Mouse (Mus musculus): ENCODE results near the gene Cenpc1.

The Cenpc1 gene

DNA sequence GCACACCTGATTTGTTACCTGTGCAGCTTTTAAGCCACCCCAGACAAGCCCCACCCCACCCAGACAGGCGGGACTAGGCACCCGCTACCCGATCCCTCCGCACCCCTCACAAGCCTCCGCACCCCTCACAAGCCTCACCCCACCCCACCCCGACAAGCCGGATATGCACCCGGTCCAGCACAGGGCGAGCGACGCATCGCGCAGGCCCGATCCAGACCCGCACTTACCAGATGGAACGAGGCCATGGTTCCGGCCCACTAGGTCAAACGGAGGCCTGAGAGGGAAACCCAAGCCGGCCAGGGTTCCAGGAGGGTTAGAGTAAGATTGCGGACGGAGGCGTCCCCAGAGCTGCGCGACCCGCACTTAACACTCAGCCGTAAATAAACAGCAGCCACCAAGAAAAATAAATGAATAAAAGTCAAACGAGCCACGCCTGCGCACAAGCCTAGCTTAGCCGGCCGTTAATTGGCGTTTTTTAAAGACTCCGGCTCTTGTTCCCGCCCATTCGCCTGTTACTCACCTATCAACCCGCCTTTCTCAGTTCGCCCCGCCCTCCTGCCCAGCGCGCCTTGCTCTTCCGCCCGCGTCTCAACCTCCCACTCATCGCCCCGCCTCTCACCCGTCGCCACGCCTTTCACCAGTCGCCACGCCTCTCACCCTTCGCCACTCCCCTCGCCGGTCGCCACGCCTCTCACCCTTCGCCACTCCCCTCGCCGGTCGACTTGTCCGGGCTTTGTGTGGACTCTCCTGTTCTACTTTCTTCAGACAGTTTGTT is at the start of gene Cenpc1:
Gene Cenpc1, minus strand, starts transcription at position 483 of the 775 bp plus-strand sequence.
- DNase-seq (ENCODE audit: low spot score) = peak; percentile 67

DNA sequence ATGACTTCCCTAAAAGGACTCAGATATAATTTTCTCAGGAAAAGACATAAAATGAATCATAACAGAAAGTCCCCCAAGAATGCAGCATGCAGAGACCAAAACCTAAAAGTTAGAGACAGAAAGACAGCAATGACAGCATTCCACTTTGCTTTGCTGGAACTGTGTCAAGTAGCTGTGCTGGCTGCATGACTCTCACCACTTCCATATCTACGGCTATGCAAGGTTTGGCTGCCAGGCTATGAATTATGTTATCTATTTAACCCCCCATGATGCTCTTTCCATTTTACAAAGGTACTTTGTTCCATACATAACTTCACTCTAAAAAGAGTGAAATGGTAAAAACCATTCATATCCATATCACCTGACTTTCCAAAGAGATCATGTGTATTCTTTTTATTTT is 48.6 kb upstream of the Cenpc1 start:
- DNase-seq (ENCODE audit: low spot score) = no peak

DNA sequence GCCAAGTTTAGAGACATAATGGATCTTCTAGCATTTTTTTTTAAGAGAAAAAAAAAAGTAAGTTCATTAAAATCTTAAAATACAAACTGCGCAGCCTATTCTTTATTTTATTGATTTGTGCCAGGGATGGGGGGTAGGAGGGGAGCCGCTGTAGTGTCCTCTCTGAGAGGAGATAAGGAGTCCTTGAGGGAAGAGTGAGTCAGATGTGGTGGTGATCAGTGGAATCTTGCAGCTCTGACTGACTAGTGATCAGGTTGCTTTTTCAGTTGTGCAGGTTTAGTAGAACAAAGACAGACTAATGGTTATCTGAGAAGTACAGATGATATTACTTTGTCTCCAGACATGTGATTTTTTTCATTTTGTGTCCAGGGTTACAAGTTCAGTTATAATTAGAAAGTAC is 47.7 kb upstream of the Cenpc1 start:
- no peak for DNase-seq (ENCODE audit: low spot score)

DNA sequence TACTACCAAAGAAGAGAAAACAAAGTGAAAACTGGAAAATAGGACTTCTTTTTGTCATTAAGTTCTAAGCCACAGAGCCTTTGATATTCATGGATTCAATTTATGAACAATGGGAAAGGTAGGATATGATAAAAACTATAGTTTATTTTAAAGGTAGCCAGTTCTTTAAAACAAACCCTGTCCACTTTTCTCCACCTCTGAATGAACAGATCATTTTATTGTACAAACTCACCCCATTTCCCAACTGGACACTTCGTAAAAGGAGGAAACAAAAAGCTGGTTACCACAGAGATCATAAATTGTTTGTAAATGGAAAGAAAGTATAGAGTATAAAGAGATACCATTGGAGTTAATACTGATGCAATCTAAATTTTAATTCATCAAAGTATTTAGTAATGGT is 45.7 kb upstream of the Cenpc1 start:
- DNase-seq (ENCODE audit: low spot score) = no peak

DNA sequence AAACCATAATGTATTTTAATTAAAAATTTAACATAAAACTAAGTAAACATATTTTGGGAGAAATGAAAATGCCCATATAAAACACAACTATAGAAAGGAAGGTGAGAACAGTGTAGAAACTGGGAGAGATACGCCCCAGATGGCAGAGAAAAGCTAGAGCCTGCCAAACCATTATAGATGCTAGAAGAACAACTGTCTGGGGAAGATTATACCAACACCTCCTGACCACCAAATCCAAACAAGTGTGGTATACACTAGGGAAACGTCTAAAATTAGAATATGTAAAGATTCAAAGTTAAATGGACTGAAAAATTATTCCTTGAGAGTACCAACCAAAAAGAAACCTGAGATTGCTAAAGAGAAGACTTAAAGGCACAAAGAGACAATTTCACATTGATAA is 41.2 kb upstream of the Cenpc1 start:
- DNase-seq (ENCODE audit: low spot score) = no peak

DNA sequence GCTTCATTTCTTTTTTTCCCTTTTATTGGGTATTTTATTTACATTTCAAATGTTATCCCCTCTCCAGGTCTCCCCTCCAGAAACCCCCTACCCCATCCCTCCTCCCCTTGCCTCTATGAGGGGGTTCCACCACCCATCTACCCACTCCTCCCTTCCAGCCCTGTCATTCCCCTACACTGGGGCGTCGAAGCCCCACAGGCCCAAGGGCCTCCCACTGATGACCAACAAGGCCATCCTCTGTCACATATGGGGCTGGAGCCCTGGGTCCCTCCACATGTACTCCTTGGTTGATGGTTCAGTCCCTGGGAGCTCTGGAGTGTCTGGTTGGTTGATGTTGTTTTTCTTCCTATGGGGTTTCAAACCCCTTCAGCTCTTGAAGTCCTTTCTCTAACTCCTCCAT is 36.8 kb upstream of the Cenpc1 start:
- DNase-seq (ENCODE audit: low spot score) = no peak

DNA sequence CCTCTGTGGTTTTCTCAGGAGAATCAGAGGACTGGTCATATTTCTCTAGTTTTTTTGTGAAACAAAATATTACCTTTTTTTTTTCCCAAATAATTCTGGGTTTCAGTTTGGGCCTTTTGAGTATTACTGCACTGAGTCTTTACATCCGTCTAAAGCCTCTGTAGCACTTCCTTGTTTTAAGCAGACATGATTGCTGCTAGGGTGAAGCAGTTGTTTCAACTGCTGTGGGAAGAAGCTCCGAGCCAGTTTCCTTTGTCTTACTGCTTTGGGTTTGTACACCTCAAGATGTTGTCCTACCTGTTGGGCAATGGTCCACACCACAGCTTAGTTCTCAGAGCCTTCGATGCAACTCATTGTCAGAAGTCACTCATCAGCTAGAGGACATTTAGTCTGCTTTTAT is 35.2 kb upstream of the Cenpc1 start:
- DNase-seq (ENCODE audit: low spot score) = no peak

DNA sequence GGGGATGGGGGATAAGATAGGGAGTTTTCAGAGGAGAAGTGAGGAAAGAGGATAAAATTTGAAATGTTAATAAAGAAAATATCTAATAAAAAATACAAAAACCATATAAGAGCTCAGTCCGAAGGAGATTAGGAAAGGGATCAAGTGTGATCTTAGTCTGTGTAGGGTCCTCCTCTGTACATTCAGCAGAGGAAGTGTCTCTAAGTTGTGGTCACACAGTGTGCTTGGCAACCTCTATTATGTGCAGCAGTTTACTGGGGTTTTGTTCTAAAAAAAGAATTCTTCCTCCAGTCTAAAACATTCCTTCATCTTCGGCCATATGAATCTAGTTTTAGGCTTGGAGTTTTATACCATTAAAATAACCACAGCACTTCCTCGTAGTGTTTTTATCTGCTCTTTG is 33.6 kb upstream of the Cenpc1 start:
- no peak for DNase-seq (ENCODE audit: low spot score)

DNA sequence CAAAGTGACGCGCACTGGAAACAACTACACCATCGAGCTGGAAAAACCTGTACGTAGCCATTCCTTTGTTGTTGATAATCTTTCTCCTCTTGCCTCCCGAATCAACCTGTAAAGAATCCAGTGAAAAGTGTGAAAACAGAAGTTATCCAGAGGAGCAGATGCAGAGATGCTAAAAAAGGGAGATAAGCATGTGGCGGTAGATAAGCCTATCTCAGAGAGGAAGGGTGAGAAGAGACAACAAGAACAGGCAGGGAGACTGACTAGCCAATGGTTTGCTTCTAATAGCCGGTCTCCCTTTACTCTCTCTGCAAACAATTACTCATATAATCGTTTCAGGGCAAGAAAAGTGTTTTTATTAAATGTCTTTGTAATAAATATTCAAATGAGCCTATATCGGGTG is 29.4 kb upstream of the Cenpc1 start:
- DNase-seq (ENCODE audit: low spot score) = no peak

DNA sequence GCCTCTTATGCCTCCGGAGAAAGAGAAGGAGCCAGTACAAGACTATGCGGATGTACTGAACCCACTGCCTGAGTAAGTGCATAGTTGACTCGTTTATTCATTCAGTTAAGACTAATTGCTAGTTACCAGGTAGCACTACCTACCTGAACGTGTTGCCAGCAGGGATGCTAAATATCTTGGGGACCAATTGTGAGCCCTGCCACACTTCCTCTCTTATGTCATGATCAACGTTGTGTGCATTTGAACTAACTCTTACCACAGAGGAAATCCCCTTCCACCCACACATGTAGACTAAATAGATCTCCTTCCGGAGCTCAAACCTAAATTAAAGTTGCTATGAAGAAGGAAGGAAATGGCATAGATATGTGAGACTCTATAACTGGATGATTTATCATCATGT is 21.4 kb upstream of the Cenpc1 start:
- no peak for DNase-seq (ENCODE audit: low spot score)

DNA sequence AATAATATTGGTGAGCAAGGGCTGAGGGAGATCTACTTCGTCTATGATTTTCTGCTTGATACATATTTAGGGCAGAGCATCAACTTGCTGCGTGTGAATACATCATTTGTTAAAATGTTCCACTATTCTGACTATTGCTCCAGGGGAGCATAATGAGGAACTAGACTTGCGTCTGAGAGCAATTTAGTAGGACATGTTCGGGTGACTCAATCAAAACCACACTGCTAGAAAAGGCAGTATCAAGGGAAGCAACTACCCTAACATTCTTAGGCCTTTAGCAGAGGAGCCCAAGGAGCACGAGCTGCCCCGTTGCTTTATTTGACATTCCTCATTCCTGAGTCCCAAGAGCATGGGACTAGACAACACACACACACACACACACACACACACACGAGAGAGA is 19.6 kb upstream of the Cenpc1 start:
- DNase-seq (ENCODE audit: low spot score) = no peak

DNA sequence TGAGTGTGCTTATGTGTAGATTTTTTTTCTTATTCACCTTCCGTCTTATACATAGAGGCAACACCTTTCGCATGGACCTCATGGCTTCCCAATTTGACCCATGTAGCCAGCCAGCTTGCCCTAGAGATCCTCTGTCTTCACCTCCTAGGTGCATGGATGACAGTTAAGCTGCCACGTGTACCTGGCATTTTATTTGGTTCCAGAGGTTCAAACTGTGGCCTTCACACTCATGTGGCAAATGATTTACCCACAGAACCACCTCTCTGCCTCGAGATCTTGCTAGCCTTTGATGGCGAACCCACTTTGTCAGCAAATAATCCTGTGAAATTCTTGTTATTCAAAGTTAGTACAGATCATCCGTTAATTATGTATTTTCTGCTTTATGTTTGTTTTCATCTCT is 18.6 kb upstream of the Cenpc1 start:
- no peak for DNase-seq (ENCODE audit: low spot score)

DNA sequence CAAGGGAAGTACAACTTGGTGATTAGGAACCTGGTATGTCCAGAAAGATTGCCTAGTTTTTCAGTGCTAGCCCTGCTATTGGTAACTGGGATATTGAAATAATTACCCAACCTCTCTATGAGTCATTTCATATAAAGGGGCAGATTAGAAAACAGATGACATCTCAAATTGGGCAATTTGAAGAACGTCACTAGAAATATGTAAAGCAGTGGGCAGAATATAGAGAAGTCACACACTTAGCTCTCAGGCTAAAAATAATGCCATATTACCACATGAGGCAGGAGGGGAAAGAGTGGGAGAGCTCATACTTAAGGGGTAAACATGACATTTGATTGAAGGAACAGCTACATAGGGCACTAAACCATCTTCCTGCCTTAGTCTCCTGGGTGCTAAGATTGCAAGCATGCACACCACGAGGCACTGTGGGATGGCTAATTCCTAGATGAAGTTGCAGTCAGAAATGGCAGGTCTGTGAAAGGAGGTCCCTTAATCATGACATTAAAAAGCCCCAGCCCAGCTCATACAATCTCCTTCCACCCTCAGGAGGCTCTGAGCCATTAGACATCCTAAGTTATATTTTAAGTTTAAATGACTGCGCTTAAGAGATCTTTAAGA is 13.4 kb upstream of the Cenpc1 start:
- DNase-seq (ENCODE audit: low spot score) = no peak

DNA sequence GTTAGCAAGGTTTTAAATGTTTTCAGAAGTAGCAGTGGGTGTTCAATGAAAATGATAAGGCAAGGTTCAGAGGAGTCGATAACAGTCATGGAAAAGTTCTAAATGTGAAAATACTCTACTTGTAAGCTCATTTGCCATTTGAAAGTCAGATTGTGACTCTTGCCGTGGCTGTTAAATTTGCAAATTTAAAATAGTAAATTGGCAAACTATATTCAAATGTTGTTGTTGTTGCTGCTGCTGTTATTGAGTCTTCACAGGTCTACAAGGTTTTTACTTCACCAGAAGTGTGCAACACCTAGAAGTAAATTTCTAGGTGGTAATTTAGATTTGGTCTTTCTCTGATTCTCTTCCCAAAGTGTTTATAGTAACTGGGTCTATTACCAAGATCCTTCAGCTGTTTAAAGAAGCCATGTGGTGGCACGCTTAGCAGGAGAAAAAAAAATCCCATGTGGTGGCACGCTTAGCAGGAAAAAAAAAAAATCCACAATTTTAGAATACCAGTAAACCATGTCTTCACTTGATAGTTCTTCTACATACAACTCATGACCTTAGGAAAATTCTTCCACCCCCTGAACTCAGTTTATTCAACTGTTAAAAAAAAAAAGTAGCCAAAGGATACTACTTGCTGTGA is 7.5 kb upstream of the Cenpc1 start:
- no peak for DNase-seq (ENCODE audit: low spot score)

DNA sequence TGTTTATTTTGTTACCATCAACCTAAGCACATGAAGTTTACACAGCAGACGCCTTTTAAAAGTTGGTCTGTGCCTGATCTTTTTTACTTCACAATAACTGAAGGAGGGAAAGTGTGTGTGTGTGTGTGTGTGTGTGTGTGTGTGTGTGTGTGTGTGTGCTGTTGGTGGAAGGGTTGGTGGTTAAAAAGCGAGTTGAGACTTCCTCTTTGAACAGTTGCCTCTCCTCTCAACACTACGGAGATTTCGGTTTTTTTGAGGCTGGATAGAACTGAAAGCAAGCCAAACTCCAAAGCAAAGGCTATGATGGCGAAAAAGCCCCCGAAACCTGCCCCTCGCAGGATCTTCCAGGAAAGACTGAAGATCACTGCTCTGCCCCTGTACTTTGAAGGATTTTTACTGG is 6.2 kb upstream of the Cenpc1 start, which contains the start of gene Stap1:
Gene Stap1, plus strand, starts transcription at position 209 of the 400 bp plus-strand sequence.
- no peak for DNase-seq (ENCODE audit: low spot score)

DNA sequence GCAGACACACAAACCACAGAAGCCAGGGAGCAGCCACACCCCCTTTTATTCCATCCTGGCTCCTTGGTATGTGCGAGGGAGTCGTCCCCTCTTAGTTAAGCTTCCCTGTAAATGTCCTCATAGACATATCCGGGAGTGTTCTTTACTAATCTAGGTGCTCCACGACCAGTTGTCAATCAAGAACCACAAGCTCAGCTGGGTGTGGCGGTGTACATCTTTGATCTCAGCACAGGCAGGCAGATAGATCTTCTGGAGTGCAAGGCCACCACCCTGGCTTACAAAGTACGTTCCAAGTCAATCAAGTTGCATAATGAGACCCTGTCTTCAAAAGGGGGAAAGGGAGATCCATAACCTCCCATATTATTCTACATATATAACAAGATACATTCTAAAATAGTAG is 3.7 kb upstream of the Cenpc1 start:
- no peak for DNase-seq (ENCODE audit: low spot score)

DNA sequence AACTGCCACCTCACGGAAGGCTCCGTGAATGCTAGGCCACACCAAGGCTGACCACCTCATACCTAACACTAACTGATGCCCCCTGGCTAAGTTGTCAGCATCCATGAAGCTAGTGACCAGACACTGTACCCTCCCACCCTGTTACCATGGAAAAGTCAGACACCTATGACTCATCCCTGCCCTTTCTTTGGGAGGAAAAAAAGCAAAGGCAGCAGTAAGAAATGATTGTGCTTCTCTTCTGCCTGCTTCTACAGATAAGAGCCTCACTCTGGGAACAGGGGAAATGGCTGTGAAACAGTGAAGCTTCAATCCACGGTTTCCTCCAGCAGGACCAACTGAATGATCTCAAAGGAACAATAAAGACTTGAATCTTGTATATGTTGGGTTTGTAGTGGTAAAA is 3.1 kb upstream of the Cenpc1 start:
- DNase-seq (ENCODE audit: low spot score) = no peak

DNA sequence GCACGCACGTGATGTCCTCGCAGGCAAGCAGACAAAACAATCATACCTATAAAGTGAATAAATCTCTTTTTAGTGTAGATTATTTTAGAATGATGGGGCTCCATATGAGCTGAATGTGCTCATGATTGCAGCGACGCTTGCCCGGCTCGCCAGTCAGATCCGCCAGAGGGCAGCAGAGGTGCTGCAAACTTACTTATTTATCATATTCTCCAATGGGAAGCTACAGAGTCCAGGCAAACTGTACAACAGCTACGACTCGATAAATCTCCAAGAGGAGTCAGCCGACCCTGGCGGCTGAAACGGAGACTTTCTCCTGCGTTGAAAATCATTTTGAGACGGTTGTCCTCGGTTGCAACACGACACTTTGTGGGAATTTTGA is 1.2 kb upstream of the Cenpc1 start:
- peak; percentile 66 for DNase-seq (ENCODE audit: low spot score)

DNA sequence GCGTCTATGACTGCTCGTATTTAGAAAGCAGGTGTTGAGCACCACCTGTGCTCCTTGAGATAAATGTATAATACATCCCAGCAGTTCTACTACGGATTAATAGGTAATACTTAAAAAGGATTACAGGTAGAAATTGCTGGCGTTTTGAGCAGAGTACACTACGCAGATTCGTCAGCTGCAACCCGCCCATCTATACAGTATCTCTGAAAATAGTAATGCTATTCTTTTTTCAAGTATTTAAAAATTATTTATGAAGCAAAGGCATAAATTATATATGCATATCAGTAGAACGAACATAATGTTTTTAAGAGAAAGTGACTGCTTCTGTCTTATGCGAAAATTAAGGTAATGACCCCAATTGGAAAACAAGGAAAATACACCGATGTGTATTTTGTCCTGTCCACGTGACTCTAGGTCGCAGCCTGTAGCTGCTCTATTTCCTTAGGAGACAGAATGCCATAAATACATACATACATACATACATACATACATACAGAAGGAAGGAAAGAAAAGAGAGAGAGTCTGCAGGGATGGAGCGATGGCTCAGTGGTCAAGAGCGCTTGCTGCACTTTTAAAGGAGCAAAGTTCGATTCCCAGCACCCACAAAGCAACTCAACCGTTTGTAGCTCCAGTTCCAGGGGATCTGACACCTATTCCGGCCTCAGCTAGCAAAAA is 630 bp upstream of the Cenpc1 start:
- no peak for DNase-seq (ENCODE audit: low spot score)

DNA sequence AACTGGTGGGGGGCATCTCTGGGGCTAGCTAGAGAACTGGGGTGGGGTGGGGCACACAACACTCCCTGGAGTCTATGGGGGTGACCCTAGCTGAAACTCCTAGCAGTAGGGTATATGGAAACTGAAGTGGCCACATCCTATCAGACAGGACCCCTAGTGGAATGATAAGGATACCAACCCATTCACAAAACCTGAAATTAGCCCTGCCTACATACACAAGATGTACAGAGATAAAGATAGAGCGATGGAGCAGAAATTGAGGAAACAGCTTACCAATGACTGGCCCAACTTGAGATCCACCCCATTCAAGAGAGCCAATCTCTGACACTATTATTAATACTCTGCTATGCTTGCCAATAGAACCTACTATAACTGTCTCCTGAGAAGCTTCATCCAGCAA is 1.9 kb downstream of the Cenpc1 start:
- no peak for DNase-seq (ENCODE audit: low spot score)

DNA sequence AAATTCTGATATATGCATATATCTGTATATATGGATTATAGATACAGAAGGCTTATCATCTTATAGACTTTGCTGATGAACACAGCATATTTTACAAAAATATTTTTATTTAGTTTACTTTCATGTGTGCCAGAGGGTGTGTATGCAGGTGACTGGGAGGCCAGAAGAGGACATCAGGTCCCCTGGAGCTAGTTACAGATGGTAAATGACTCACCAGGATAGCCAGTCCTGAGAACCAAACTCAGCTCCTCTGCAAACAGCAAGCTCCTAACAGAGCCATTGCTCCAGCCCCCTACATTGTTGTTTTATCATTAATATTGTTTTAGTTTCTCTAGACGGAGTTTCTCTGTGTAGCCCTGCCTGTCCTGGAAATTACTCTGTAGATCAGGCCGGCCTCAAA is 35.6 kb downstream of the Cenpc1 start:
- DNase-seq (ENCODE audit: low spot score) = no peak

DNA sequence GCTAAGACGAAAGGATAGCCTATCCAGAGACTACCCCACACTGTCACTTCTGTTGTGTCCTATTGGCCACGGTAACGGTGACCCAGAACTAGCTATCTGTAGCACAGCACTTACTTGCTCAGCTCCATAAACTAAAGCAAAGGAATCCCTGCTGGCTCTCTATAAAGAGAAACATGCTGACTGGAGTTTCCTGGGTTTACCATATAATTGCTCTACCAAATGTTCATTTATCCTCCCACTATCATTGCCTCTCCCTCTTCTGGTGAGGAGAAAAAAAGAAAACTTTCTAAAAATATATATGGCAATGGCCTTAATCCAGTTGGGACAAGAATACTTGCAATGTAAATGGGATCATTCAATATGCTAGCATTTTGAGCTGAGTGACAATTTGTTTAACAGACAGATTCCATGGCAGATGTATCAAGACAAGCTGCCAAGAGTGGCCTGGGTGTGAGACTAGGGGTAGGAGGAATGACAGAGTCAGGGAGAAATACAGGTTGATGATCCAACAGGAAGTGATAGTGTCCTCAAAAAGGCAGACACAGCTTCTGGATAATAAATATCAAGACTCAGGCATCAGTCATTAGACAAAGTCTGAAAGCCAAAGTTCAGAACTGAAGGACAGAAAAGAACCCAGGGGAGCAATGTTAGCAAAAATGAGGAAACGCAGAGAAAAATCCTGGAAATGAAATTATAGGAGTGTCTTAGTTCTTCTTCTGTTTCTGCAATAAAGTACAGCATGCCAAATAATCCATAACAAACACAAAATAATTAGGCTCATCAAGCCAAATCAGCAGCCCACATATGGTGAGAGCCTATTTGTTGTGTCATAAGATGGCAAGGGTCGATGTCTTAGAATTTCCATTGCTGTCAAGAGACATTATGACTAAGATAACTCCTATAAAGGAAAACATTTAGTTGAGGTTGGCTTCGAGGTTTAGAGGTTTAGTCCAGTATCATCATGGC is 68.6 kb downstream of the Cenpc1 start:
- no peak for DNase-seq (ENCODE audit: low spot score)
